Mouse (Mus musculus) midbrain, embryonic 10.5 days (tissue): ENCODE results near the gene Pfkfb3. TPM values are rescaled to one million over a fixed set of nuclear protein-coding genes. Genes with fewer than 3 reads are reported as not detected.
A peak's percentile ranks its signal among the peaks of the same experiment; 100 is the strongest.

Source experiments
- DNase-seq: peaks from one replicate; pipeline ENCODE4 v3.0.0-alpha.2; 2017; ENCODE audit warnings: low spot score
- H3K27ac ChIP-seq: fragments of 300-500 bp; sonication (generic); replicated peaks from 2 replicates; pipeline ENCODE4 v1.5.1; 2016; ENCODE audit warnings: mild to moderate bottlenecking
- H3K27me3 ChIP-seq: fragments of 300-500 bp; sonication (generic); 2 replicates; pipeline ENCODE4 v1.6.1; 2016; ENCODE audit warnings: low read depth, mild to moderate bottlenecking; ENCODE audit not compliant: poor library complexity, severe bottlenecking
- H3K36me3 ChIP-seq: fragments of 300-500 bp; sonication (generic); 2 replicates; pipeline ENCODE4 v1.6.1; 2016; ENCODE audit warnings: mild to moderate bottlenecking, moderate library complexity
- H3K4me1 ChIP-seq: fragments of 300-500 bp; sonication (generic); 2 replicates; pipeline ENCODE4 v1.6.1; 2016
- H3K4me3 ChIP-seq: fragments of 300-500 bp; sonication (generic); 2 replicates; pipeline ENCODE4 v1.5.1; 2016; ENCODE audit warnings: mild to moderate bottlenecking, moderate library complexity
- H3K9me3 ChIP-seq: fragments of 300-500 bp; sonication (generic); replicated peaks from 2 replicates; pipeline ENCODE4 v1.6.1; 2016; ENCODE audit warnings: mild to moderate bottlenecking
- WGBS: fragments of 180-500 bp; shearing (Covaris S2); methylation state at CpG from one replicate; pipeline ENCODE4 v1.1.7; 2016; 5-methylcytosine and 5-hydroxymethylcytosine counted together
- polyA plus RNA-seq: library from polyadenylated mRNA; unstranded; fragments of >200 nt; fragmentation: Nextera tagmentation; extraction: Ambion mirVana; gene quantifications from 2 replicates; pipeline ENCODE4 v1.2.1, GENCODE M21; 2016

The Pfkfb3 gene
- polyA plus RNA-seq, result 13.3 TPM in 2 replicates

DNA sequence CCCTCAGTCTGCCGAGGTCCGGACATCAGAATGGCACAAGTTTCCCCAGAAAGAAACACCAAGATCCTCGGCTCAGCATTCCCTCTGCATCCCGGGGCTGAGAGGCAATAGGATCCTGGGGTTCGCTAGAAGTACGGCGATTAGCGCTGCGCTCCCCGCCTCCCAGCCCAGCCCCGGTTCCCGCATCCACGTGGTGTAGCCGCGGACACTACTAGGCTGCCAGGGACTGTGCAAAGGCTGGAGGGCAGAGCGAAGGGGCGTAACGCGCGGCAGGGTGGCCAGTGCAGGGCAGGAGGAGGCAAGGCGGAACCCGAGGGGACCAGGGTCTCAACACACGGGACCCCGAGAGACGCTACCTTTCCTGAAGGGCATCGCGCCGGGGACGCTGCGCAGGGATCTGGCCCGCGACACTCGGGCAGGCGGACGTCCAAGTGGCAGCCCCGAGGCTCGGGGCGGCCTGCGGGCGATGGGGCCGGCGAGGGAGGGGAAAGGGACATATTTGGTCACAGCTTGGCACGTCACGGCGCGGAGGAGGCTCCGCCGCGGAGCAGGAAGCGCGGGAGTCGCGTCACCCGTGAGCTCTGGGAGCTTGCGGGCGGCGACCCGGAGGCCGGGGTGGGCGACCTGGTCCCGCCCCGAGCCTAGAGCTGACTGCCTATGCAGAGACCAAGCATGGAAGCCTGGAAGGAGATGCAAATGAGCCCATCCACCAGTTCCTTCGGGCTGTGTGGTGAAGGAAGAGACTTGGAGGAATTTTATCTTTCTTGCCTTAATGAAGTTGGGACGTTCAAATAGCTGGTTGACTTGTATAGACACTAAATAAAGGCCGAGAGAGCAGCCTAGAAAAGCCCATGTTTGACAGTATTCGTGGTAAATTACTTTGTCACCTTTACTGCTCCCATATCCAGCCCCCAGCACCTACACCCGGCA, at the start of gene Pfkfb3:
Gene Pfkfb3, minus strand, starts transcription at position 607 of the 930 bp plus-strand sequence.
- H3K4me3 ChIP-seq, result peak within 1 kb of the TSS; percentile 69
- DNase-seq, result peak; percentile 68
- peaks cover 54% of the 10 kb centered on the region for H3K27me3 ChIP-seq
- H3K36me3 ChIP-seq, result no peaks in the 10 kb centered on the region
- no peaks in the 10 kb centered on the region for H3K9me3 ChIP-seq
- 2% methylated on average over 66 of the region's 67 CpGs for WGBS
- H3K27ac ChIP-seq, result peak within 1 kb of the TSS; percentile 74
- peaks cover 24% of the 10 kb centered on the region for H3K4me1 ChIP-seq

DNA sequence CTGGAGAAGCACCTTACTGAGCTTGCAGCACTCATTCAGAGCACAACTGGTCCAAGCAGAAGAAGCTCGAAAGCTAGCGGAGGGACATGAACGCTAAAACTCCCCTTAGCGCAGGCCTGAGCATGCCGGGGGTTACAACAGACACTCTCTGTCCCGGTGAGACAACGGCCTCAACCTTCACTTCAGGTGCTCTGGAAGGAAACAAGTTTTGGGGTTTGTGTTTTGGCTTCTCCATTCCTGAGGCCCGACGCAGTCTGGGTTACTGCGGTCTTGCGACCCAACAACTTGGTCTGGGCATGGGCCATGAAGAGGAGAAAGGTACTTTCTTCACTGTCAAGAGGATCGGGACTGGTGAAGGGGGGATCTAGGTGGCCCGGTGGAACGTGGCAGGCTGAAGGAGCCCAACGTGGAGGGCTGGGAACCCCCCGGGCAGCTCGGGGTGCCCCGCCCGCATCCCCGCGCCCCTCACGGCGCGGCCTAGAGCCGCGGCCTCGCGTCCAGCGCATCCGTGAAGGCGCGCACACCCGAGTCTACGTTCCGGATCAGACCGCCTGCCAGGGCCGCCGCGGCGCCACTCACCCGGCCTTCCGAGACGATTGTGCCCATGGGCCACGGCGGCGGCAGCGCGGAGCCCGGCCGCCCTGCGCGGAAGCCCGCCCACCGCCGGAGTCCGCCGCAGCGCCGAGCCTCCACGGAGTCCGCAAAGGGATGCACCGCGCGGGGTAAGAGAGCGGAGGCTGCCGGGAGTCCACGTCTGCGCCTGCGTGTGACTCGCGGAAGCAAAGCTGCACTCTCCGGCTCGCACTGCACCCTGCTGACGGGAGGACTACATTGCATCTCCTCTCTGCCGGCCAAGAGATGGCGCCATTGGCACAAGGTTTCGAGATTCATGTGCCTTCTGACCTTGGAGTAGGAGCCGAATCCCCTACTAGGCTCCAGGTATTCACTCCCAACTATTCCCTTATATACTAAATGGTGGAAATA, 48.9 kb upstream of the Pfkfb3 start:
- WGBS, result 1% methylated on average over 78 of the region's 78 CpGs
- DNase-seq, result peak; percentile 93
- H3K27ac ChIP-seq, result peak overlapping the region; percentile 97
- H3K27me3 ChIP-seq, result no peaks in the 10 kb centered on the region
- no peaks in the 10 kb centered on the region for H3K9me3 ChIP-seq
- peaks cover 36% of the 10 kb centered on the region for H3K36me3 ChIP-seq
- H3K4me3 ChIP-seq, result peak overlapping the region; percentile 96
- H3K4me1 ChIP-seq, result peaks cover 13% of the 10 kb centered on the region

DNA sequence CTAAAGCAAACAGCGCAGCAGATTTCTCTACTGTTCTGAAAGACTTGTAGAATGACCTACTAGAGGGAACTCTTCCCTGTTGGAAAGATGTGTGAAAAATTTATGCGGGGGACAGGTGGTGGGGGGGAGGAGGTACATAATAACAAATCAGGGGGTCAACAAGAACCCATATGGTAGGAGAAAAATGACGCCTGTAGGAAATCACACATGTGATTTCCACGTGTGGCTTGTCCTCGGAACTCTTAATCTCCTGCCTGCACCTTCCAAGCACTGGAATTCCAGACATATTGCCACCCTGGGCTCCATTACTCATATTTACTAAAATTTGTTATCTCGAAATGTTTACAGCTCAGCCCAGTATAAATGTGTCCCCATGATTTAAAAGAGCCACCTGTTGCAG, 47.9 kb upstream of the Pfkfb3 start:
- Histone ChIP-seq H3K36me3 (peaks cover 46% of the 10 kb centered on the region), H3K4me1 (peaks cover 13% of the 10 kb centered on the region), H3K4me3 (peak overlapping the region; percentile 96), H3K27me3 (no peaks in the 10 kb centered on the region), H3K9me3 (no peaks in the 10 kb centered on the region), H3K27ac (no peak overlapping the region)
- no peak for DNase-seq
- 87% methylated on average over 6 of the region's 6 CpGs for WGBS

DNA sequence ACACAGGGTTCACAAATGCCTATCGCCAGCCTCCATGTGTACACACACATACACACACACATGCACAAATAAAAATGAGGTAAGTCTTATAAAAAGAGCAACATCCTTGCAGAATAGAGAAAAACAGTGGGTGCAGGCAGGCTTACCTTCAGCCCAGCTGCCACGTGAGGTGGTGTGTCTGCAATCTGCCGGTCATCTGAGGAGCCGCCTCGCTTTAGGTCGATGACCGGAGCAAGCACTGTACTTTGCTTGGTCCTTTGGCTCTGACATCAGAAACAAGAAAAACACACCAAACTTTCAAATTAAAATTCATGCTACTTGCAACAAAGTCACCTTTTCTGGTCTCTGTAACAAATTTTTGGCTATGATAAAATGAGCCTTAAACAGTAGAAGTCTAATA, 44.0 kb upstream of the Pfkfb3 start:
- Histone ChIP-seq H3K36me3 (peaks cover 81% of the 10 kb centered on the region), H3K4me3 (no peak overlapping the region), H3K27me3 (no peaks in the 10 kb centered on the region), H3K27ac (no peak overlapping the region), H3K4me1 (peaks cover 13% of the 10 kb centered on the region), H3K9me3 (no peaks in the 10 kb centered on the region)
- 97% methylated on average over 7 of the region's 7 CpGs for WGBS
- no peak for DNase-seq

- 88% methylated on average over 2 of the region's 2 CpGs for WGBS
- H3K27ac ChIP-seq, result no peak overlapping the region
- H3K27me3 ChIP-seq, result no peaks in the 10 kb centered on the region
- H3K4me3 ChIP-seq, result no peak overlapping the region
- H3K9me3 ChIP-seq, result no peaks in the 10 kb centered on the region
- DNase-seq, result no peak
- H3K4me1 ChIP-seq, result peaks cover 7% of the 10 kb centered on the region
- H3K36me3 ChIP-seq, result peaks cover 93% of the 10 kb centered on the region
Measured at GRCm38 (mm10) chr2:11596690-11597089, 42.8 kb upstream of the Pfkfb3 start.

GRCm38 (mm10) chr2:11587996-11588395, 34.1 kb upstream of the Pfkfb3 start:
- H3K4me3 ChIP-seq, result no peak overlapping the region
- H3K36me3 ChIP-seq, result peaks cover 96% of the 10 kb centered on the region
- WGBS, result 92% methylated on average over 4 of the region's 4 CpGs
- H3K27me3 ChIP-seq, result no peaks in the 10 kb centered on the region
- no peaks in the 10 kb centered on the region for H3K9me3 ChIP-seq
- DNase-seq, result no peak
- H3K4me1 ChIP-seq, result no peaks in the 10 kb centered on the region
- H3K27ac ChIP-seq, result no peak overlapping the region

- DNase-seq, result no peak
- Histone ChIP-seq H3K27me3 (no peaks in the 10 kb centered on the region), H3K4me3 (no peak overlapping the region), H3K27ac (no peak overlapping the region), H3K36me3 (peaks cover 26% of the 10 kb centered on the region), H3K9me3 (peaks cover 9% of the 10 kb centered on the region; the same call in 1 of the 2 replicates), H3K4me1 (no peaks in the 10 kb centered on the region)
- 98% methylated on average over 4 of the region's 4 CpGs for WGBS
Measured at GRCm38 (mm10) chr2:11579399-11579798, 25.5 kb upstream of the Pfkfb3 start.

DNA sequence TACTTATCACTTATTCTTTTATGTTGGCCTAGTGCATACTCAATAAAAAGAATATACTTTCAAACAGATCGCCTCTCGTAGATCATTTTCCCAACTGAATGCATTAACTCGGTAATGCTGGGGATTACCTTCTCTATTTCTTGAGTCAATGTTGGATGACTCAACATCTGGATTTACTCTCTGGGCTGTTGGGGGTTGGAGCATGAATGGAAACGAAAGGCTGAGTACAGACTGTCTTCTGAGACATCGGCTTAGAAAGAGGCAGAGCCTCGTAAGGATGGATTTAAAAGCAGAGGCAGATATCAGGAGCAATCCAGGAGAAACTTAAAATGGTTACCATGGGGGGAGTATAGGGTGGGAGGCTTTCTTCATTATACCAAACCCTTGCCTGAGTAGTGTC, 24.3 kb upstream of the Pfkfb3 start:
- Histone ChIP-seq H3K27me3 (no peaks in the 10 kb centered on the region), H3K9me3 (peaks cover 9% of the 10 kb centered on the region; the same call in 1 of the 2 replicates), H3K36me3 (peaks cover 16% of the 10 kb centered on the region), H3K4me1 (no peaks in the 10 kb centered on the region), H3K4me3 (no peak overlapping the region), H3K27ac (no peak overlapping the region)
- DNase-seq, result no peak
- 94% methylated on average over 6 of the region's 6 CpGs for WGBS

GRCm38 (mm10) chr2:11573684-11574083, 19.8 kb upstream of the Pfkfb3 start:
- Histone ChIP-seq H3K4me1 (no peaks in the 10 kb centered on the region), H3K36me3 (no peaks in the 10 kb centered on the region), H3K27me3 (no peaks in the 10 kb centered on the region), H3K9me3 (no peaks in the 10 kb centered on the region), H3K27ac (no peak overlapping the region), H3K4me3 (no peak overlapping the region)
- WGBS, result 97% methylated on average over 1 of the region's 1 CpGs
- DNase-seq, result no peak

DNA sequence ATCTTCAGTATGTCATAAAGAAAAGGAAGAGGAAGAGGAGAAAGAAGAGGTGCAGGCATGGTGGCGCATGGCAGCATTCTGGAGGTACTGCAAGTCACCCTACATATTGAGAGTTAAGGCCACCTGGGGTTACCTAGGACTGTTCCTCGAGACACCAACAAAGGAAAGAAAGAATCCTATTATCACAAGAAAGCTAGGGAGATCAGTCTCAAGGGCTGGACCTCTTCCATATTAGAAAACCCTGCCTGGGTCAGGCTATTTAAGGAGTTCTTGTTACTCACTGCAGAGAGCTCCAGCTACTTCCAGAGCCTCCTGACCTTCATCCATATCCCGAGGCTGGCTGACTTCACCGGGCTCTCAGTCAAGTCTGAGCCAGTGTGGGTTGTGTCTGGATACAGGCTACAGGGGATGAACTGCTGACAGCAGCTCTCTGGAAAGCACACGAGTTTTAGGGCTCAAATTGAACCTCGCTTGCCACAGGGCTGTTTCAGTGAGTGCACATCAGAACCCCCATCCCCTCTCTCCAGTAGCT, 17.2 kb upstream of the Pfkfb3 start:
- H3K4me1 ChIP-seq, result no peaks in the 10 kb centered on the region
- 47% methylated on average over 6 of the region's 6 CpGs for WGBS
- no peaks in the 10 kb centered on the region for H3K36me3 ChIP-seq
- DNase-seq, result no peak
- no peak overlapping the region for H3K27ac ChIP-seq
- no peaks in the 10 kb centered on the region for H3K9me3 ChIP-seq
- no peak overlapping the region for H3K4me3 ChIP-seq
- no peaks in the 10 kb centered on the region for H3K27me3 ChIP-seq

DNA sequence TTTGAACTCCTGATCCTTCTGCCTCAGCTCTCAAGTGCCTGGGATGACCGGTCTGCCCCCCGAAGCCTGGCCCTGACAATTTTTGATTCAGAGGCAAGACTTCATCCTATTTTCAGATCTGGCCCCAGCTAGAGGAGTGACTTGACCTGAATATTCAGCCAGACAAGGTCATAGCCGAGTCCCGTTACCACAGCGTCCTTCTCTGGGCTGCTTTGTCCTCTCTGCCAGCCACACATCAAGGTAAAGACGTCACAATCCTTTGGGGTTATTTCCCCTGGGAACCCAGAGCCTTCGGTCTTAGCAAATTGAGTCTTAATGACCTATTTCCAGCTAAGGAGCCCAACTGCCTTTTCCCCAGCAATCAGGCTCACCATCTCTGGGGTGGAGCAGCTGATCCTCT, 14.6 kb upstream of the Pfkfb3 start:
- no peaks in the 10 kb centered on the region for H3K27me3 ChIP-seq
- no peak overlapping the region for H3K4me3 ChIP-seq
- DNase-seq, result no peak
- no peaks in the 10 kb centered on the region for H3K4me1 ChIP-seq
- 91% methylated on average over 7 of the region's 7 CpGs for WGBS
- H3K27ac ChIP-seq, result no peak overlapping the region
- no peaks in the 10 kb centered on the region for H3K9me3 ChIP-seq
- H3K36me3 ChIP-seq, result no peaks in the 10 kb centered on the region

DNA sequence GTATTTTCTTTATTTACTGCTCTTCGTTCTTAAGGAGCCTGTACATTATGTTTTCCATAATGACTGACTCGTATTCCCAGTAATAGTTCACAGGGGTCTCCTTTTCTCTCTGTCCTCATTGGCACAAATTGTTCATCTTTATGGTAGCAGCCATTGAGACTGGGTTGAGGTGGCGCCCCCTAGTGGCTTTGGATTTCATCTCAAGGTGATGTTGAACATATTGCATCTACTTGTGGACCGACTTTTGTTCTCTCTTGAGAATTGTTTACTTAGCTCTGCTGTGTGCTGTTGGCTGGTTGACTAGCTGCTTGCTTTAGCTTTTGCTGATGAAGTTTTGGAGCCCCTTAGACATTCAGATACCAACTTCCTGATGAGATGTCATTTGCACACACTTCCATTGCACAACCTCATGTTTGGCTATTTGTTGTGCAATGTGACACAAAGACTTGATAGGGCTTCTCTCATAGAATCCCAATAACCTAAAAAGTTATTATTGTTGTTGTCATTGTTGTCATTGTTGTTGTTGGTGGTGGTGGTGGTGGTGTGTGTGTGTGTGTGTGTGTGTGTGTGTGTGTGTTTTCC, 14.0 kb upstream of the Pfkfb3 start:
- WGBS, result 68% methylated on average over 4 of the region's 4 CpGs
- no peaks in the 10 kb centered on the region for H3K27me3 ChIP-seq
- no peaks in the 10 kb centered on the region for H3K4me1 ChIP-seq
- H3K9me3 ChIP-seq, result no peaks in the 10 kb centered on the region
- no peak overlapping the region for H3K27ac ChIP-seq
- DNase-seq, result peak; percentile 32
- no peaks in the 10 kb centered on the region for H3K36me3 ChIP-seq
- H3K4me3 ChIP-seq, result no peak overlapping the region
